Mouse (Mus musculus) thymus, adult 2 months (tissue): ENCODE data around the gene Clic5. TPM values are rescaled to one million over a fixed set of nuclear protein-coding genes. Genes with fewer than 3 reads are reported as not detected.

Source experiments
- DNase-seq: peaks from one replicate; pipeline ENCODE4 v3.0.0; 2021
- H3K27ac ChIP-seq: fragments of 200-500 bp; 2 replicates; pipeline ENCODE4 v1.5.1; 2012; ENCODE audit warnings: low read length, control low read depth; ENCODE audit not compliant: control insufficient read depth, insufficient read depth
- H3K27me3 ChIP-seq: fragments of 200-500 bp; 2 replicates; pipeline ENCODE4 v1.6.1; 2012; ENCODE audit warnings: mild to moderate bottlenecking, low read length, moderate library complexity, mixed read lengths; ENCODE audit not compliant: control insufficient read depth, insufficient read depth
- H3K36me3 ChIP-seq: fragments of 200-500 bp; 2 replicates; pipeline ENCODE4 v1.6.1; 2012; ENCODE audit warnings: mild to moderate bottlenecking, low read length, moderate library complexity; ENCODE audit not compliant: control insufficient read depth, insufficient read depth
- H3K4me1 ChIP-seq: fragments of 200-500 bp; replicated peaks from 2 replicates; pipeline ENCODE4 v1.6.1; 2012; ENCODE audit warnings: low read length; ENCODE audit not compliant: control insufficient read depth, insufficient read depth
- H3K4me3 ChIP-seq: fragments of 200-500 bp; 2 replicates; pipeline ENCODE4 v1.5.1; 2012; ENCODE audit warnings: mild to moderate bottlenecking, low read length, control low read depth, moderate library complexity; ENCODE audit not compliant: control insufficient read depth, insufficient read depth
- CTCF ChIP-seq: fragments of 200-500 bp; IDR thresholded peaks from 2 replicates; pipeline ENCODE4 v1.5.1; 2012; ENCODE audit warnings: mild to moderate bottlenecking, control low read depth, low read length, moderate library complexity, borderline replicate concordance; ENCODE audit not compliant: control insufficient read depth, poor library complexity, insufficient read depth; ENCODE audit errors: extremely low read depth
- POLR2A ChIP-seq: fragments of 200-500 bp; IDR thresholded peaks from 2 replicates; pipeline ENCODE4 v1.6.1; 2012; ENCODE audit warnings: mild to moderate bottlenecking, low read length, control low read depth, moderate library complexity; ENCODE audit not compliant: control insufficient read depth, poor library complexity, insufficient read depth; ENCODE audit errors: extremely low read depth
- WGBS: fragments of 180-500 bp; shearing (Covaris S2); methylation state at CpG from one replicate; pipeline ENCODE4 v1.1.7; 2018; 5-methylcytosine and 5-hydroxymethylcytosine counted together
- polyA plus RNA-seq: library from polyadenylated mRNA; depleted of rRNA; stranded (reverse); fragments of >200 nt; gene quantifications from 2 replicates; pipeline ENCODE4 v1.2.3, GENCODE M21; 2012; rRNA removed

Gene Clic5
- polyA plus RNA-seq, 1 experiment, result 7.7 TPM

GRCm38 (mm10) chr17:44309914-44310622 is 121.7 kb downstream of the Clic5 start:
- Histone ChIP-seq H3K27me3 (no peaks in the 10 kb centered on the region), H3K4me1 (no peaks in the 10 kb centered on the region), H3K27ac (no peak overlapping the region), H3K36me3 (no peaks in the 10 kb centered on the region), H3K4me3 (no peak overlapping the region)
- WGBS, result 91% methylated on average over 10 of the region's 10 CpGs
- no peak for TF ChIP-seq CTCF
- no peak for TF ChIP-seq POLR2A
- DNase-seq, result no peak

GRCm38 (mm10) chr17:44325314-44325713 is 136.9 kb downstream of the Clic5 start:
- H3K36me3 ChIP-seq, result no peaks in the 10 kb centered on the region
- H3K4me1 ChIP-seq, result 0 out of 2 replicates have a peak, but pooled peaks cover 2% of the 10 kb centered on the region
- H3K4me3 ChIP-seq, result no peak overlapping the region
- H3K27me3 ChIP-seq, result no peaks in the 10 kb centered on the region
- DNase-seq, result no peak
- no peak overlapping the region for H3K27ac ChIP-seq
- no peak for TF ChIP-seq POLR2A
- no peak for TF ChIP-seq CTCF
- 82% methylated on average over 10 of the region's 10 CpGs for WGBS

GRCm38 (mm10) chr17:44327279-44328146 is 139.1 kb downstream of the Clic5 start:
- Histone ChIP-seq H3K27ac (no peak overlapping the region), H3K36me3 (no peaks in the 10 kb centered on the region), H3K4me3 (no peak overlapping the region), H3K27me3 (no peaks in the 10 kb centered on the region), H3K4me1 (no peaks in the 10 kb centered on the region)
- 90% methylated on average over 10 of the region's 10 CpGs for WGBS
- no peak for DNase-seq
- TF ChIP-seq CTCF (no peak), POLR2A (no peak)

GRCm38 (mm10) chr17:44328147-44328482 is 139.7 kb downstream of the Clic5 start:
- Histone ChIP-seq H3K4me3 (no peak overlapping the region), H3K27me3 (no peaks in the 10 kb centered on the region), H3K36me3 (no peaks in the 10 kb centered on the region), H3K4me1 (no peaks in the 10 kb centered on the region), H3K27ac (no peak overlapping the region)
- TF ChIP-seq POLR2A (no peak), CTCF (no peak)
- 94% methylated on average over 5 of the region's 5 CpGs for WGBS
- no peak for DNase-seq

Other genes starting within 250 kb of the Clic5 start
- 8.7 and 12.4 TPM in 2 replicates for gene Enpp5, start 109.8 kb upstream of the Clic5 start, polyA plus RNA-seq
- gene Enpp4, start 82.8 kb upstream of the Clic5 start, polyA plus RNA-seq, result 6.3 and 8.4 TPM in 2 replicates